Mouse (Mus musculus): ENCODE results near the gene Hist1h2af.
"Not testable (repeated sequence)": the region's sequence is repeated elsewhere in the genome, so short reads cannot be mapped to it uniquely, and the experiment has no call there.

- not testable (repeated sequence) for TF ChIP-seq CTCF (IDR thresholded peaks at IDR 0.05; ENCODE audit: borderline replicate concordance, insufficient read depth, low read depth, low read length); POLR2A (IDR thresholded peaks at IDR 0.05; ENCODE audit: borderline replicate concordance, insufficient read depth, low read length)
These were observed 1.7 kb downstream of the Hist1h2af start, which contains the start of gene Hist1h3g for GRCm38 (mm10) chr13:23535137-23536075.

All from cerebellum, adult 2 months (tissue).